Mouse (Mus musculus) intestine, embryonic 16.5 days (tissue): ENCODE data around the gene Lima1. TPM values are rescaled to one million over a fixed set of nuclear protein-coding genes. Genes with fewer than 3 reads are reported as not detected.

Experiments used
- ATAC-seq: fragments of 200-750 bp; cut with Nextera tagmentation; 2 replicates; pipeline ENCODE4 v1.8.0; 2017; ENCODE audit warnings: moderate TSS enrichment, moderate library complexity
- H3K27ac ChIP-seq: fragments of 300-500 bp; sonication (generic); 2 replicates; pipeline ENCODE4 v1.5.1; 2014; ENCODE audit warnings: mild to moderate bottlenecking, low read length
- H3K27me3 ChIP-seq: fragments of 300-500 bp; sonication (generic); replicated peaks from 2 replicates; pipeline ENCODE4 v1.6.1; 2014; ENCODE audit warnings: low read length, control low read depth, mixed read lengths; ENCODE audit not compliant: control insufficient read depth, insufficient read depth
- H3K36me3 ChIP-seq: fragments of 300-500 bp; sonication (generic); 2 replicates; pipeline ENCODE4 v1.6.1; 2014; ENCODE audit warnings: low read length, control low read depth; ENCODE audit not compliant: control insufficient read depth, insufficient read depth
- H3K4me1 ChIP-seq: fragments of 300-500 bp; sonication (generic); 2 replicates; pipeline ENCODE4 v1.6.1; 2014; ENCODE audit warnings: low read length, control low read depth, mixed read lengths; ENCODE audit not compliant: control insufficient read depth, insufficient read depth
- H3K4me2 ChIP-seq: fragments of 300-500 bp; sonication (generic); 2 replicates; pipeline ENCODE4 v1.6.1; 2014; ENCODE audit warnings: low read depth, low read length, control low read depth
- H3K4me3 ChIP-seq: fragments of 300-500 bp; sonication (generic); 2 replicates; pipeline ENCODE4 v1.5.1; 2014; ENCODE audit warnings: mild to moderate bottlenecking, low read length
- H3K9ac ChIP-seq: fragments of 300-500 bp; sonication (generic); 2 replicates; pipeline ENCODE4 v1.6.1; 2014; ENCODE audit warnings: low read depth, low read length
- H3K9me3 ChIP-seq: fragments of 300-500 bp; sonication (generic); 2 replicates; pipeline ENCODE4 v1.6.1; 2016; ENCODE audit warnings: low read length, control low read depth; ENCODE audit not compliant: control insufficient read depth
- WGBS: fragments of 180-500 bp; shearing (Covaris S2); extraction: QIAGEN DNeasy Blood & Tissue Kit; methylation state at CpG from one replicate; pipeline ENCODE4 v1.1.7; 2014; 5-methylcytosine and 5-hydroxymethylcytosine counted together
- polyA plus RNA-seq: library from polyadenylated mRNA; unstranded; fragments of >200 nt; fragmentation: Nextera tagmentation; extraction: Ambion mirVana; gene quantifications from 2 replicates; pipeline ENCODE4 v1.2.1, GENCODE M21; 2015

Lima1 gene
- polyA plus RNA-seq, 1 experiment from 2014 or later: 105 TPM

DNA sequence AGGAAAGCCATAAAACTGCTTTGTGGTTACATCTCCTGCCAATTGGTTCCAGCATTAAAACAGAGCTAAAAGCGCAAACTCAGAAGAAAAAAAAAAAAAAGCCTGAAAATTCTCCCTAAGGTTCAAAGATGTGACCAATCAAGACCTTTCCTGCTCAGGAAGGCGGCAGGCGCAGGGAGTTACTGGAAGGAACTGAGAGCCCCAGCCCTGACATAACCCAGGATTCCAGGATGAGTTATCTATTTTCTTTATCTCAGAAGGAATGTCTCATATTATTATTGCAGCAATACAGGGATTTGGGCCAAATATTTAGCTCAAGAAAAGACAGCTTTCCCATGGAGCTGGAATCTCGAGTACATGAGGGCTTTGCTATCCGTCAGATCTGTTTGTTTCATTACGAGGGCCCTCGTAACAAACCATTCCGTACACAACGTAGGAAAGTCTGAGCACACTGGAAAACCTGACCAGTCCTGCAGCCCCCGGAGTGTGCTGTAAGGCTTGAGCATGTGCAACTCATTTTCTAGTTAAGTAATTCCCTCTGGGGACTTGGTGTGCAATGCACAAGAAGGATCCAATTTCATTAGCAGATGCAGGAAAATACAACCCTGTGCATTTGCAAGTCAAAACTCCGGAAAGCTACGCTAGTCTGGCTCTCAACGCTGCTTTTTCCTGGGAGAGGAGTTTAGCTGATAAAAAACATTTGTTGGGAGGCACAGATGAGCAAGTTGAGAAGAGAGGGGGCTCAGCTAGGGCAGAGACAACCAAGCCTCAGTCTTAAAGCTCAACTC lies 56.7 kb downstream of the Lima1 start:
- ATAC-seq: peak; percentile 29; the same call in 1 of the 2 replicates
- H3K27ac ChIP-seq: peak overlapping the region; percentile 93
- 21% methylated on average over 13 of the region's 13 CpGs for WGBS
- H3K4me1 ChIP-seq: peaks cover 10% of the 10 kb centered on the region
- H3K4me2 ChIP-seq: peak overlapping the region; percentile 58
- peaks cover 11% of the 10 kb centered on the region for H3K36me3 ChIP-seq
- H3K4me3 ChIP-seq: peak overlapping the region; percentile 55
- peak overlapping the region; percentile 68 for H3K9ac ChIP-seq
- no peaks in the 10 kb centered on the region for H3K9me3 ChIP-seq
- no peaks in the 10 kb centered on the region for H3K27me3 ChIP-seq

DNA sequence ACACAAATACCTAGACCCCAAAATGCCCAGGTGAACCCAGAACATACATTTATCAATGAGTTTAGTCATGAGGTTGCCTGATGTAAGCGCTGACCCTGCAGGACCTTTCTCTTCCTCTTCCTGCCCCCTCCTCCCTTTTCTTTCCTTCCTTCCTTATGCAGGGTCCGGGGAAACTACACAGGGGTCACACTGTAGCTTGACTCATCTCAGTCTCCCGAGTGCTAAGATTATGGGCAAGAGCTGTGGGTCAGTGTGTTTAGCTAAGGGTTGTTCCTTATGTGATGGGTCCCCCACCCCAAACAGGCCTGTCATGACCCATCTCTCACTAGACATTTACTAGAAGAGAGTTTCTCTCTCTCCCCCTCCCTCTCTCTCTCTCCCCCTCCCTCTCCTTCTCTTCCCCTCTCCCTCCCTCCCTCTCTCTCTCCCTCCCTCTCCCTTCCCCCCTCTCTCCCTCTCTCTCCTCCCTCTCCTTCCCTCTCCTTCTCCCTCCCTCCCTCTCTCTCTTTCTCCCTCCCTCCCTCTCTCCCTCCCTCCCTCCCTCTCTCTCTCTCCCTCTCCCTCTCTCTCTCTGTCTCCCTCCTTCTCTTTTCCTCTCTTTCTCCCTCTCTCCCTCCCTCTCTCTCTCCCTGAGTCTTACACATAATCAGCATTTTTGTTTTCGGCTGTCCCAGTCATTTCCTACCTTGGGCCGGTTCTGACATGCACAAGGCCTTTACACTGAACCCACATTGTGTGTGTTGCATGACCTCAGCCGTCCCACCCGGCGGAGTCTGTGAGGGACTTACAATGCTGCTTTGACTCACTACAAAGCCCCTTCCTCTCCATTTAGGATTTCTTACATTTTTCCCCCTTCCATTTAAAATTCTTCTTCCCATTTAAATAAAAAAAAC lies 57.7 kb downstream of the Lima1 start:
- H3K4me1 ChIP-seq: peaks cover 6% of the 10 kb centered on the region; the same call in 1 of the 2 replicates
- H3K4me3 ChIP-seq: peak overlapping the region; percentile 55
- peak overlapping the region; percentile 68; the same call in 1 of the 2 replicates for H3K9ac ChIP-seq
- H3K36me3 ChIP-seq: peaks cover 11% of the 10 kb centered on the region
- ATAC-seq: 0 out of 2 replicates have a peak, but pooled peaks have one; percentile 23
- peak overlapping the region; percentile 58 for H3K4me2 ChIP-seq
- H3K27ac ChIP-seq: peak overlapping the region; percentile 93
- WGBS: 27% methylated on average over 8 of the region's 8 CpGs
- H3K9me3 ChIP-seq: no peaks in the 10 kb centered on the region
- no peaks in the 10 kb centered on the region for H3K27me3 ChIP-seq

DNA sequence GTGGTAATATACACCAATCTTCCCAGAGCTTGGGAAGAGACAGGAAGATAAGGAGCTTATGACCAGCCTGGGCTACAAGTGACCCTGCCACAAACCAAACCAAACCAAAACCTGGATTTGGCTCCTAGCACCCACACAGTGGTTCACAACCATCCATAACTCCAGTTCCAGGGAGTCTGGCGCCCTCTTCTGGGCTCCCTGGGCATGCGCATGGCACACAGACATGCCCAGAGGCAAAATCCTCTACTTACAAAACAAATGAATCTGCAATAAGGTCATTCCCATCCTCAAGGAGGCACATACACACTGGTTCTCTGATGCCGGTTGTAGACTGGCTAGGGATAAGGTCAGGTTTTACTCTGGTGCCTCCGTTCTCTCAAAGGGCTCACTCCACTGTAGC lies 59.3 kb downstream of the Lima1 start:
- Histone ChIP-seq H3K27ac (no peak overlapping the region), H3K27me3 (no peaks in the 10 kb centered on the region), H3K36me3 (peaks cover 11% of the 10 kb centered on the region), H3K9me3 (no peaks in the 10 kb centered on the region), H3K4me2 (no peak overlapping the region), H3K9ac (no peak overlapping the region), H3K4me3 (no peak overlapping the region), H3K4me1 (peaks cover 19% of the 10 kb centered on the region)
- 86% methylated on average over 4 of the region's 4 CpGs for WGBS
- no peak for ATAC-seq

DNA sequence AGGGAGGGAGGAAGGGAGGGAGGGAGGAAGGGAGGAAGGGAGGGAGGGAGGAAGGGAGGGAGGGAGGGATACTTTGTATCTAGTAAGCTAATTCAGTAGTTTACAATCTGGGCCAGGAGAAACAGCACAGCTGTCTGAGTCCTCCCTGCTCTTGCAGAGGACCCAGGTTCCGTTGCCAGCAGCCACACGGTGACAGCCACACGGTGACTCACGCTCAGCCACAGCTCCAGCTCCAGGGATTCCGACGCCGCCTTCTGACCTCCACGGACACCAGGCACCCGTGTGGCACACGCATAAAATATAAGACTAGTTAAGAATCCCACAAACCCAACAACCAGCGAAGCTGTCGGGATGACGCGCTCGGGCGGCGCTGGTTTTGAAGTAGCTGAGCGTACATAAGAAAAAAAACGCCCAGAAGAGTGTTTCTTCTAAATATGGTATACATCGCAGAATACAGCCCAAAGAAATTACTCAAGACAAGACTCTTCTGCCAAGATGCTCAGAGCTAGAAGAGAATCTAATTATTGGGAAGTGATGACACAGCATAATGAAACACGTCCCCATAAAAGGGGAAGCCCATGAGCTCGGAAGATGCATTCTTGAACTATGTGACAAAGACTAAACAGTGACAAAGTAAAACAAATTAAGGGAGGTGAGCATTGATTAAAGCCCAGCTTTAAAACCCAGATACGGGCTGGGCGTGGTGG lies 60.5 kb downstream of the Lima1 start:
- peak overlapping the region; percentile 67 for H3K27ac ChIP-seq
- H3K9me3 ChIP-seq: no peaks in the 10 kb centered on the region
- H3K4me1 ChIP-seq: peaks cover 19% of the 10 kb centered on the region
- peaks cover 11% of the 10 kb centered on the region for H3K36me3 ChIP-seq
- H3K27me3 ChIP-seq: no peaks in the 10 kb centered on the region
- no peak for ATAC-seq
- H3K4me2 ChIP-seq: no peak overlapping the region
- WGBS: 77% methylated on average over 24 of the region's 24 CpGs
- no peak overlapping the region for H3K4me3 ChIP-seq
- H3K9ac ChIP-seq: no peak overlapping the region

DNA sequence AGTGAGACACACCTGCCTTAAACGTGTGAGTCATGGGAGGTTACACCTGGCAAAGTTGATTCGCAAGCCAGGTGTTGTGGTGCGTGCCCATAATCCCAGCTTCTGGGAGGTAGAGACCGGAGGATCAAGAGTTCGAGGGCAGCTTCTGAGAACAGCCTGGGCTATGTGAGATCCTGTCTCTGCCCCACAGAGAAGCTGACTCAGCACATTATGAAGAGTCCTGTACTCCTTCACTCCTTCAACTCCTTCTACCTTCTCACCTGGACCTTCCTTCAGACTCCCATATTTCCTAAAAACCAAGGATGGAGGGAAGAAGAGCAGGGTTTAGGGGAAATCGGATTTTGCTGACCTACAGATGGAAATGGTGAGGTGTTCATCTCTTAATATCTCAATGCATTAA lies 61.6 kb downstream of the Lima1 start:
- no peak overlapping the region for H3K4me3 ChIP-seq
- no peaks in the 10 kb centered on the region for H3K27me3 ChIP-seq
- H3K4me2 ChIP-seq: no peak overlapping the region
- H3K27ac ChIP-seq: no peak overlapping the region
- H3K4me1 ChIP-seq: peaks cover 19% of the 10 kb centered on the region
- no peak overlapping the region for H3K9ac ChIP-seq
- peaks cover 11% of the 10 kb centered on the region for H3K36me3 ChIP-seq
- 95% methylated on average over 6 of the region's 6 CpGs for WGBS
- no peaks in the 10 kb centered on the region for H3K9me3 ChIP-seq
- ATAC-seq: no peak

DNA sequence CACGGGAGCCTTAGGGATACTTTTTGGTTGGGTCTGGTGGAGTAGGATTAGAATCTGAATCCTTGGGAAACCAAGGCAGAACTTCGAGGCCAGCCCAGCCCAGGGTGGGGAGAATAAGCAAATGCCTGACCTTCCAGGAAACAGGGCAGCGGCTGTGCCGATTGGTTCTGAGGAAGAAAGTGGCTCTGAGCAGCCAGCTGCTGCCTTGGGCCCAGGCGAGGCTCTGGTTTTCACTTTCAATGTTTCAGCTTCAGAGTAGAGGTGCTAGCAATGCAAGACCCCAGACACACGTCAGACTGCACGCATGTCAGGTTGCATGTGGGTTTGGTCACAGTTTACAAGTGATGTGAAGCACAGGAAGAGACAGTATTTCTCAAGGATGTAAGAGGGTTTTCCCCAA lies 63.2 kb downstream of the Lima1 start:
- 46% methylated on average over 7 of the region's 7 CpGs for WGBS
- ATAC-seq: no peak
- Histone ChIP-seq H3K4me2 (no peak overlapping the region), H3K4me3 (no peak overlapping the region), H3K36me3 (peaks cover 14% of the 10 kb centered on the region), H3K9me3 (no peaks in the 10 kb centered on the region), H3K4me1 (peaks cover 19% of the 10 kb centered on the region), H3K9ac (peak overlapping the region; percentile 23; the same call in 1 of the 2 replicates), H3K27ac (peak overlapping the region; percentile 37; the same call in 1 of the 2 replicates), H3K27me3 (no peaks in the 10 kb centered on the region)

DNA sequence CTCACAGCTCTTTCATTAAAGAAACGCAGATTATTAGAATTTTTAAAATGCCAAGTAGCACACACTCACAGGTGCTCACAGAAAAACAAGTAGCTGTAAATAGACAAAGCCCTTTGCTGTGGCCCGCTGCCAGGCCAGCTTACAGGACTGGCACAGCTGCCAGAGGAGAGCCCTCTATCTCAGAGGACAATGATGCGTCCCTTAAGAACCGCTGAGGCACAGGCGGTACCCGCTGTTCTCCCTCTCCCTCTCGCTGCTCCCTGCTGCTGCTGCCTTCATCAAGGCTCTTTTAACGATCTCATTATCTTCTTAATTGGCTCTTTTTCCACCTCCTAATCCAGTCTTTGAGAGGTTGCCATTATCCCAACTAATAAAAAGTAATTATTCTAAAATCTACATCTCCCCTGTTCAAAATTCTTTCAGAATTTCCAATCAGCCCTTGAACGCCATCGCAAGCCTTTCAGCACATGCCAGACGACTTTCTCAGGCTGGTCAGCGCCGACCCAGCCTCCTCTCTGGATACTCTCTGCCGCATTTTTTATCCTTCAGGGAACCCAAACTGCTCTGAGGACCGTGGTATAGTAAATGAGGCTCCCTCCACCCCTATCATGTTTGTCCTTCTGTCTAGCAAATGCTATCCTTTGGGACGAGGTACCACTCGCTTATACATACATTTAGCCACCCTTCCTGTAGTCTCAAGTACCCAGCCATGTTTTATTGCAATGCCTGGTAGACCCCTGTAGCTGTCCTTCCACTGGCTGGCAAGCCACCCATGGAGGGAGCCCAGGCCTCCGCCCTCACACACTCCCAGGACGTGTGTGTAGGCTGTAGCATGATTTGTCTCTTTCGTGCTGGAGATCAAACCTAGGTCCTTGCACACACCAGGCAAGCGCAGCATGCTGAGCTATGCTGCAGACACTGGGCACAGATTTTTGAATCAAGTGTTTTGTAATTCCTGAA lies 67.2 kb downstream of the Lima1 start:
- Histone ChIP-seq H3K27me3 (no peaks in the 10 kb centered on the region), H3K4me1 (peaks cover 19% of the 10 kb centered on the region), H3K27ac (no peak overlapping the region), H3K9me3 (no peaks in the 10 kb centered on the region), H3K4me2 (no peak overlapping the region), H3K36me3 (peaks cover 5% of the 10 kb centered on the region; the same call in 1 of the 2 replicates), H3K4me3 (no peak overlapping the region), H3K9ac (no peak overlapping the region)
- 66% methylated on average over 21 of the region's 21 CpGs for WGBS
- ATAC-seq: no peak

DNA sequence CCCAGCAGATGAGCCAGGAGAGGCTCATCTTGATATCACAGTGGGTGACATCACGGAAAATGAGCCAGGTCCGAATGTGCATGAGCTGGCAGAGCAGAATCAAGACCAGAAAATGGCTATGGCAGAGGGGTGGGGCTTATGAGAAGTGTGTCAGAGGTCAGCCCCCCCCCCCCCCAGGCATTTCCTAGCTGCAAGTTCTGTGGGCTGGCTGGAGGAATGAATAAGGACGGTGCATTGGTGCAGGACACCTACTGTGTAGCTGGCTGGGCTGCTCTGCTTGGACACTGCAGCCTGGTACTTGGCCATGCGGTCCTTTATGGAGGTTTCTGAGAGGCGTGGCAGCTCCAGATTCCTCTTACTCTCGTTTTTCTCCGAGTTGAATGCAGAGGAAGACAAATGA lies 69.1 kb downstream of the Lima1 start:
- 47% methylated on average over 7 of the region's 7 CpGs for WGBS
- Histone ChIP-seq H3K4me3 (no peak overlapping the region), H3K36me3 (peaks cover 13% of the 10 kb centered on the region), H3K27ac (no peak overlapping the region), H3K4me2 (no peak overlapping the region), H3K9ac (no peak overlapping the region), H3K27me3 (no peaks in the 10 kb centered on the region), H3K9me3 (no peaks in the 10 kb centered on the region), H3K4me1 (peaks cover 12% of the 10 kb centered on the region)
- no peak for ATAC-seq
